Mouse (Mus musculus): ENCODE measurements around the gene Olfr1510.
"Not testable (repeated sequence)": the region's sequence is repeated elsewhere in the genome, so short reads cannot be mapped to it uniquely, and the experiment has no call there.

Olfr1510 gene

GRCm38 (mm10) chr14:52414273-52414672 lies at the start of gene Olfr1510:
TSS of gene Olfr1510 (minus strand) at chr14:52414373.
- DNase-seq (ENCODE audit: low spot score in 2 of 2) = no peak

GRCm38 (mm10) chr14:52461928-52462327 lies 47.8 kb upstream of the Olfr1510 start:
- no peak for DNase-seq (ENCODE audit: low spot score in 2 of 2)

GRCm38 (mm10) chr14:52451138-52451537 lies 37.0 kb upstream of the Olfr1510 start:
- DNase-seq (ENCODE audit: low spot score in 2 of 2) = peak in 1 of 2 experiments; percentile 24

- no peak for DNase-seq (ENCODE audit: low spot score in 2 of 2)
Observed at GRCm38 (mm10) chr14:52442690-52443089, 28.5 kb upstream of the Olfr1510 start, which contains the start of gene Olfr1509. TSS of gene Olfr1509 (plus strand) at chr14:52442990.

GRCm38 (mm10) chr14:52427686-52428085 lies 13.5 kb upstream of the Olfr1510 start:
- DNase-seq (ENCODE audit: low spot score in 2 of 2) = no peak

- DNase-seq (ENCODE audit: low spot score in 2 of 2) = not testable (repeated sequence)
Observed at GRCm38 (mm10) chr14:52410142-52410919, 3.8 kb downstream of the Olfr1510 start.

- no peak for DNase-seq (ENCODE audit: low spot score in 2 of 2)
Observed at GRCm38 (mm10) chr14:52397279-52397678, 16.9 kb downstream of the Olfr1510 start, which contains the start of gene Olfr1511. TSS of gene Olfr1511 (minus strand) at chr14:52397379.

- DNase-seq (ENCODE audit: low spot score in 2 of 2) = not testable (repeated sequence)
Observed at GRCm38 (mm10) chr14:52390084-52390848, 23.9 kb downstream of the Olfr1510 start.

- DNase-seq (ENCODE audit: low spot score in 2 of 2) = no peak
Observed at GRCm38 (mm10) chr14:52379068-52379467, 35.1 kb downstream of the Olfr1510 start, which contains the start of gene Olfr1512. TSS of gene Olfr1512 (minus strand) at chr14:52379168.

- no peak for DNase-seq (ENCODE audit: low spot score in 2 of 2)
Observed at GRCm38 (mm10) chr14:52368741-52369140, 45.4 kb downstream of the Olfr1510 start.
